In genomic region chr19:17558764-17559163, GRCm38 (mm10) we compare ENCODE assay signal across 23 mouse cellular contexts.
DNase-seq lines count a peak whose midpoint lies in the region; ATAC-seq and TF ChIP-seq lines count a peak whose summit lies in the region.
"Had no signal": no experiment of that assay in that cellular context is flagged by ENCODE, and none has a peak within 500 bp of the region (broad histone marks: within the 10 kb centered on the region; RNA-seq: fewer than 3 reads in every experiment).

No protein-coding gene starts in this region.

- H3K4me1 ChIP-seq in kidney, embryonic 15.5 days: 0 out of 2 replicates have a peak, but pooled peaks cover 3% of the 10 kb centered on the region
- H3K4me1 ChIP-seq in kidney, postnatal 0 days (replicated peaks; ENCODE audit: insufficient read depth, low read length): no peaks in the 10 kb centered on the region
- H3K4me1 ChIP-seq: forebrain, embryonic 10.5 days; forebrain, embryonic 13.5 days; hindbrain, embryonic 12.5 days; hindbrain, embryonic 15.5 days had no signal

- ATAC-seq in kidney, embryonic 15.5 days (replicated peaks; ENCODE audit: low FRiP score): peak; percentile 78
- peak; percentile 63; the same call in 1 of the 2 replicates for ATAC-seq in kidney, postnatal 0 days (replicated peaks; ENCODE audit: low FRiP score, low read depth)
- ATAC-seq: forebrain, embryonic 13.5 days; forebrain, embryonic 16.5 days; Patski had no signal

- H3K27ac ChIP-seq in kidney, embryonic 15.5 days: 0 out of 2 replicates have a peak overlapping the region, but pooled peaks have one; percentile 28
- no peak overlapping the region for H3K27ac ChIP-seq in kidney, postnatal 0 days
- H3K27ac ChIP-seq: forebrain, embryonic 10.5 days; forebrain, embryonic 13.5 days; hindbrain, embryonic 12.5 days; hindbrain, embryonic 15.5 days had no signal

- H3K4me2 ChIP-seq in kidney, embryonic 15.5 days: no peak overlapping the region
- no peak overlapping the region for H3K4me2 ChIP-seq in kidney, postnatal 0 days (ENCODE audit: low read length)
- H3K4me2 ChIP-seq: forebrain, embryonic 13.5 days; heart, embryonic 11.5 days; hindbrain, embryonic 12.5 days; hindbrain, embryonic 15.5 days had no signal

- peak; percentile 19 for DNase-seq in kidney, adult 18-20 months
- DNase-seq in kidney, postnatal 10 days: no peak
- DNase-seq in kidney, postnatal 0 days (ENCODE audit: low spot score): peak; percentile 15
- DNase-seq in thymus, postnatal 36 days: no peak
- no peak for DNase-seq in left cerebral cortex, adult 9 months (ENCODE audit: low spot score in 2 of 2)
- DNase-seq: adrenal gland, postnatal 10 days; adrenal gland, postnatal 36 days; B cell, adult 2 months; cerebellum, adult 18-20 months; cerebellum, adult 9-10 months; cerebellum, postnatal 14 days; gastrocnemius, postnatal 10 days; heart, adult 11 months had no signal

- 79% methylated on average over 2 of the region's 2 CpGs for WGBS in kidney, embryonic 15.5 days
- WGBS in kidney, postnatal 0 days: 70% methylated on average over 2 of the region's 2 CpGs

- no peak overlapping the region for H3K9ac ChIP-seq in kidney, embryonic 15.5 days
- H3K9ac ChIP-seq in kidney, postnatal 0 days (ENCODE audit: low read depth, low read length): no peak overlapping the region
- H3K9ac ChIP-seq: forebrain, embryonic 13.5 days; hindbrain, embryonic 12.5 days; hindbrain, embryonic 15.5 days had no signal

- H3K27me3 ChIP-seq in kidney, embryonic 15.5 days: no peaks in the 10 kb centered on the region
- H3K27me3 ChIP-seq in kidney, postnatal 0 days (ENCODE audit: insufficient read depth, low read length): no peaks in the 10 kb centered on the region
- H3K27me3 ChIP-seq: CH12.LX; forebrain, embryonic 13.5 days; hindbrain, embryonic 12.5 days; hindbrain, embryonic 15.5 days; Patski had no signal

- no peaks in the 10 kb centered on the region for H3K9me3 ChIP-seq in kidney, embryonic 15.5 days (replicated peaks)
- no peaks in the 10 kb centered on the region for H3K9me3 ChIP-seq in kidney, postnatal 0 days (replicated peaks; ENCODE audit: low read length)
- H3K9me3 ChIP-seq: forebrain, embryonic 10.5 days; forebrain, embryonic 13.5 days; G1E; hindbrain, embryonic 12.5 days; hindbrain, embryonic 15.5 days had no signal

- no peak overlapping the region for H3K4me3 ChIP-seq in kidney, embryonic 15.5 days (replicated peaks)
- no peak overlapping the region for H3K4me3 ChIP-seq in kidney, postnatal 0 days (replicated peaks; ENCODE audit: low read depth, low read length)
- H3K4me3 ChIP-seq: forebrain, embryonic 10.5 days; forebrain, embryonic 13.5 days; hindbrain, embryonic 12.5 days; hindbrain, embryonic 15.5 days had no signal

- H3K36me3 ChIP-seq in kidney, embryonic 15.5 days: no peaks in the 10 kb centered on the region; the same call in 1 of the 2 replicates
- H3K36me3 ChIP-seq in kidney, postnatal 0 days (ENCODE audit: insufficient read depth, low read length): no peaks in the 10 kb centered on the region
- H3K36me3 ChIP-seq: forebrain, embryonic 10.5 days; G1E; hindbrain, embryonic 12.5 days; hindbrain, embryonic 15.5 days had no signal

- TF ChIP-seq CTCF in kidney, postnatal 0 days (IDR thresholded peaks at IDR 0.05; ENCODE audit: low read depth): no peak

Comparison
In these comparisons a context has a peak if more than half of its experiments do, and no peak if none do; other contexts are left out.
1. DNase-seq: peak in kidney, adult 18-20 months (single experiment) and kidney, postnatal 0 days (single experiment); none in kidney, postnatal 10 days (single experiment), thymus, postnatal 36 days (0 of 2) and left cerebral cortex, adult 9 months (0 of 2).